Mouse (Mus musculus): ENCODE measurements at regions not wholly inside any gene's neighbourhood (a gene's known extent, or its start where the extent isn't known, plus 50 kb on each side); places are given as distances from the start of the nearest gene placed in this dataset.

DNA sequence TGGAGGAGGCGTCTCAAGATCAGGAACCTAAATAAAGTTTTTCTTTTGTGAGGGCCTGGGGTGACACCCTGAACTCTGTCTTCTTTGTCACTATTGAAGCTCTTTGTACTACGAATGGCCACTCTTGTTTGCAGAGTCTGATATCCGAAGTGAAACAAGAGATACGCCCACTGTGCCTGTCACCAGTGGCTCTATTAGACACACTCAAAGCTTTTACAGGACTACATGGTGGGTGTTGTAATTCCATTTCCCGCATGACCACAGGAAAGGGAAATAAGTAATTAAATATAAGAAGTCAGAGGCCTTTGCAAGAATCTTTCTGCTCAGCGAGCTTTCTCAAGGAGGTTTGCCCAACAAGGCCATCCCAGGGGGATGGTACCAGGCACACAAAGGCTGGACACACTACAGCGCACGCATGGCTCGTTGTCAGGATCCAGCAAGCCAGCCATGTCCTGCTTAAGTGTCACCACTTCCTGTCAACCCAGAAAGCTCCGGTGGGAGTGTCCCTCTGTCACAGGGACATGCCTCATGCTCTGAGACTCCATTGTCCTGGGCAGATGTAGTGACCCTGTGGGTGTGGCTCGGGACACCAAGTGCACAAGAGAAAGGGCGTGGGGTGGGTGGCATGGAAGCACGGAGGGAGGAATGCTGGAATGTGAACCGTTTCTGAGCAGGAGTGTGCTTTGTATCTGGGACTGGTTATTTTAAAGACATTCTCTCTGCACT, 434.0 kb downstream of the Irx1 start:
- Histone ChIP-seq H3K27ac (ENCODE audit: low read depth) (no peak overlapping the region), H3K36me3 (replicated peaks; ENCODE audit: control insufficient read depth, insufficient read depth, low read length) (no peaks in the 10 kb centered on the region), H3K4me2 (ENCODE audit: low read depth, low read length) (no peak overlapping the region), H3K27me3 (ENCODE audit: control insufficient read depth, insufficient read depth, low read length) (no peaks in the 10 kb centered on the region), H3K4me1 (ENCODE audit: control insufficient read depth, insufficient read depth) (no peaks in the 10 kb centered on the region), H3K9me3 (replicated peaks; ENCODE audit: control insufficient read depth, low read length) (no peaks in the 10 kb centered on the region), H3K9ac (replicated peaks; ENCODE audit: low read depth, low read length) (no peak overlapping the region), H3K4me3 (ENCODE audit: low read depth, low read length) (no peak overlapping the region)
- no peak for TF ChIP-seq CTCF (IDR thresholded peaks at IDR 0.05; ENCODE audit: low read depth)
- no peak for TF ChIP-seq EP300 (IDR thresholded peaks at IDR 0.05; ENCODE audit: low read depth)
- DNase-seq (ENCODE audit: low spot score): no peak
- 42% methylated on average over 14 of the region's 14 CpGs for WGBS
- no peak for ATAC-seq (ENCODE audit: insufficient read depth, low read depth)

DNA sequence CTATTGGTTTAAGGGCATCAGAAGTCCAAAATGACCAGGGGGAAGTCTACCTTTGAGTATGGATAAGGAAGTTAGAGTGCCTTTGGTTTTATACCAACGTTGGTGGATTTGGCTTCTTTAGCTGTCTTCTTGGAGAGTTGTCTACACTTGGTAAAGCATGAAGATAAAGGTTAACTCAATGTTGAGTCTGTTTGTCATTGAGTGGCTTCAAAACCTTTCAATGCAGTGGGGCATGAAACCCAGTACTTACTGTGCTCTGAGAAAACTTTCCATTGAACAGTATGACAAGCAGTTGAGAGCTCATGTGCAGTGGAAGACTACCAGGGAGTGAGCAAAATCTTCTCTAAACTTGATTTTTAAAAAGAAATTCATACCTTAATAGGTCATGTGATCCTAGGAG, 445.7 kb downstream of the Irx1 start:
- Histone ChIP-seq H3K9ac (replicated peaks; ENCODE audit: low read depth, low read length) (no peak overlapping the region), H3K27me3 (ENCODE audit: control insufficient read depth, insufficient read depth, low read length) (no peaks in the 10 kb centered on the region), H3K36me3 (replicated peaks; ENCODE audit: control insufficient read depth, insufficient read depth, low read length) (no peaks in the 10 kb centered on the region), H3K4me1 (ENCODE audit: control insufficient read depth, insufficient read depth) (no peaks in the 10 kb centered on the region), H3K4me2 (ENCODE audit: low read depth, low read length) (no peak overlapping the region), H3K4me3 (ENCODE audit: low read depth, low read length) (no peak overlapping the region), H3K27ac (ENCODE audit: low read depth) (no peak overlapping the region), H3K9me3 (replicated peaks; ENCODE audit: control insufficient read depth, low read length) (no peaks in the 10 kb centered on the region)
- ATAC-seq (ENCODE audit: insufficient read depth, low read depth) (no peak), DNase-seq (ENCODE audit: low spot score) (no peak)
- WGBS: 67% methylated on average over 1 of the region's 1 CpGs
- TF ChIP-seq CTCF (IDR thresholded peaks at IDR 0.05; ENCODE audit: low read depth) (no peak), EP300 (IDR thresholded peaks at IDR 0.05; ENCODE audit: low read depth) (no peak)

DNA sequence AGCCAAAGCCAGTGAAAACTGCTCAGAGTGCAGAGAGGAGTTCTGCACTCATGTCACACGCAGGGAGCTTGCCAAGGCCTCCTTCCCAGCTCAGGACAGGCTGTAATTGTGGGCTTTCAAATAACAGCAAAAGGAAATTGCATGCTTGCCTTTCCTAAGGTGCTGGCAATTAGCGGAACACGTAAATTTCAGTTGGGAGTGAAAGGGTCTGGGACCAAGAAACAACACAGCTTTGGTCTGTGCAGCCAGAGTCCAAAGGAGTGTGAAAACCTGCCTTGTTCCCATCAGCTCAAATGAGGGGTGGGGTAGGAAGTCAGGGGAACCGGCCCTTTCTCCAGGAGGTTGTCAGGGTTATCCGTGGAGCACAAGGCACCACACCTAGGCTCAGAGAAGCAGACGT, 450.3 kb downstream of the Irx1 start:
- no peak for DNase-seq (ENCODE audit: low spot score)
- no peak overlapping the region for H3K4me3 ChIP-seq (ENCODE audit: low read depth, low read length)
- WGBS: 66% methylated on average over 6 of the region's 6 CpGs
- H3K36me3 ChIP-seq (replicated peaks; ENCODE audit: control insufficient read depth, insufficient read depth, low read length): no peaks in the 10 kb centered on the region
- H3K27me3 ChIP-seq (ENCODE audit: control insufficient read depth, insufficient read depth, low read length): no peaks in the 10 kb centered on the region
- H3K4me2 ChIP-seq (ENCODE audit: low read depth, low read length): no peak overlapping the region
- H3K9me3 ChIP-seq (replicated peaks; ENCODE audit: control insufficient read depth, low read length): no peaks in the 10 kb centered on the region
- no peak overlapping the region for H3K27ac ChIP-seq (ENCODE audit: low read depth)
- TF ChIP-seq CTCF (IDR thresholded peaks at IDR 0.05; ENCODE audit: low read depth) (no peak), EP300 (IDR thresholded peaks at IDR 0.05; ENCODE audit: low read depth) (no peak)
- ATAC-seq (ENCODE audit: insufficient read depth, low read depth): no peak
- H3K9ac ChIP-seq (replicated peaks; ENCODE audit: low read depth, low read length): no peak overlapping the region
- no peaks in the 10 kb centered on the region for H3K4me1 ChIP-seq (ENCODE audit: control insufficient read depth, insufficient read depth)

DNA sequence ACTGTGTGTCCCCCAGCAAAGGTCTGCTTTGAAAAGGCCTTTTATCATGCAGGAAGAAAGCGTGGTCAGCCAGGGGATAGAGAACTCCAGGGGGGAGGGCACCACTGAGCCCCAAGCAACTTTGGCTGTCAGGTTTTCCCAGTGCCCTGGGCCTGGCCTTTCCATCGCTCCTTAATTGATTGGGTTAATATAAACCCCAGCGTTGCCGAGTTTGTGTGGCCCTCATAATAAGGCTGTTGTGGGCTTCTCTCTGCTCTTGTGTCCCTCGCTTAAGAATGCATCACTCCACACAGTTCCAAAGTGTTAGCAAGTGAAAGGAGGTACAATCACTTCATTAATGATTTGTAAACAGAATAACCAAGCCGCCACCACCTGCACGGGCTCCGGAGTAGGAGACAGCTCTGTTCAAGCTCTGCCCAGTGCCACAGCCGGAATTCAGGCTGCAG, 455.5 kb downstream of the Irx1 start:
- DNase-seq (ENCODE audit: low spot score) (no peak), ATAC-seq (ENCODE audit: insufficient read depth, low read depth) (no peak)
- H3K27me3 ChIP-seq (ENCODE audit: control insufficient read depth, insufficient read depth, low read length): no peaks in the 10 kb centered on the region
- no peaks in the 10 kb centered on the region for H3K9me3 ChIP-seq (replicated peaks; ENCODE audit: control insufficient read depth, low read length)
- no peak for TF ChIP-seq CTCF (IDR thresholded peaks at IDR 0.05; ENCODE audit: low read depth)
- no peak overlapping the region for H3K4me3 ChIP-seq (ENCODE audit: low read depth, low read length)
- WGBS: 26% methylated on average over 9 of the region's 9 CpGs
- H3K36me3 ChIP-seq (replicated peaks; ENCODE audit: control insufficient read depth, insufficient read depth, low read length): no peaks in the 10 kb centered on the region
- H3K9ac ChIP-seq (replicated peaks; ENCODE audit: low read depth, low read length): no peak overlapping the region
- no peak overlapping the region for H3K4me2 ChIP-seq (ENCODE audit: low read depth, low read length)
- H3K27ac ChIP-seq (ENCODE audit: low read depth): no peak overlapping the region
- no peaks in the 10 kb centered on the region for H3K4me1 ChIP-seq (ENCODE audit: control insufficient read depth, insufficient read depth)

DNA sequence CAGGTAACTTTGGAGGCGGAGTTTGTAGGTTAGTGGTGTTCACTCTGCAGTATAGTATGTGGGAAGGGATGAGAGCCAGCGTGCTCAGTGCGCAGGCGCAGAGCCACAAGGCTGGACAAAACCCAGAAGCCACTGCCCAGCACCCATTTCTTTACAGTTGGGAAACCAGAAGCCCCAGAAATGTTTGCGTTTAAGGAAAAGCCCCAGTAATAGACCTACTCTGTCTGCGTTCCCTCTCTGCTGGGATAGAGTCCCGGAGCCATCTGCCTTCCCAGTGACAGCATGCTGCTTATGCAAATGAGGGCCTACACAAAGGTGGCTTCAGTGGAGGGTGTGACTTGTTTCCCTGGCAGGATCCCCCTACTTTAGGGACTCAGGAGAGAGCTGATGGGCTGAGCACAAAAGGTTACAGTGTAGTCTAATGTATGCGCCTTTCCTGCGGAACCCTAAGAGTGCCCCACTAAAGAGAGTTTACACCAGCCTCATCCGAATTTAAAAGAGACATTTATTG, 456.0 kb downstream of the Irx1 start:
- no peak for ATAC-seq (ENCODE audit: insufficient read depth, low read depth)

GRCm38 (mm10) chr13:71506777-71507176, 456.7 kb downstream of the Irx1 start:
- H3K9ac ChIP-seq (replicated peaks; ENCODE audit: low read depth, low read length): no peak overlapping the region
- H3K36me3 ChIP-seq (replicated peaks; ENCODE audit: control insufficient read depth, insufficient read depth, low read length): no peaks in the 10 kb centered on the region
- DNase-seq (ENCODE audit: low spot score): no peak
- ATAC-seq (ENCODE audit: insufficient read depth, low read depth): no peak
- TF ChIP-seq EP300 (IDR thresholded peaks at IDR 0.05; ENCODE audit: low read depth) (no peak), CTCF (IDR thresholded peaks at IDR 0.05; ENCODE audit: low read depth) (no peak)
- no peak overlapping the region for H3K27ac ChIP-seq (ENCODE audit: low read depth)
- H3K27me3 ChIP-seq (ENCODE audit: control insufficient read depth, insufficient read depth, low read length): no peaks in the 10 kb centered on the region
- no peak overlapping the region for H3K4me3 ChIP-seq (ENCODE audit: low read depth, low read length)
- no peaks in the 10 kb centered on the region for H3K4me1 ChIP-seq (ENCODE audit: control insufficient read depth, insufficient read depth)
- WGBS: 30% methylated on average over 7 of the region's 7 CpGs
- no peak overlapping the region for H3K4me2 ChIP-seq (ENCODE audit: low read depth, low read length)
- H3K9me3 ChIP-seq (replicated peaks; ENCODE audit: control insufficient read depth, low read length): no peaks in the 10 kb centered on the region

More for the DNA sequence above, 456.0 kb downstream of the Irx1 start:
- Histone ChIP-seq H3K27ac (ENCODE audit: low read depth) (no peak overlapping the region), H3K4me1 (ENCODE audit: control insufficient read depth, insufficient read depth) (no peaks in the 10 kb centered on the region), H3K9ac (replicated peaks; ENCODE audit: low read depth, low read length) (no peak overlapping the region), H3K4me2 (ENCODE audit: low read depth, low read length) (no peak overlapping the region), H3K4me3 (ENCODE audit: low read depth, low read length) (no peak overlapping the region), H3K9me3 (replicated peaks; ENCODE audit: control insufficient read depth, low read length) (no peaks in the 10 kb centered on the region), H3K36me3 (replicated peaks; ENCODE audit: control insufficient read depth, insufficient read depth, low read length) (no peaks in the 10 kb centered on the region), H3K27me3 (ENCODE audit: control insufficient read depth, insufficient read depth, low read length) (no peaks in the 10 kb centered on the region)
- WGBS: 23% methylated on average over 10 of the region's 10 CpGs
- TF ChIP-seq EP300 (IDR thresholded peaks at IDR 0.05; ENCODE audit: low read depth) (no peak), CTCF (IDR thresholded peaks at IDR 0.05; ENCODE audit: low read depth) (no peak)
- no peak for DNase-seq (ENCODE audit: low spot score)
